Mouse (Mus musculus): ENCODE data around the gene Sorcs2.

The Sorcs2 gene

DNA sequence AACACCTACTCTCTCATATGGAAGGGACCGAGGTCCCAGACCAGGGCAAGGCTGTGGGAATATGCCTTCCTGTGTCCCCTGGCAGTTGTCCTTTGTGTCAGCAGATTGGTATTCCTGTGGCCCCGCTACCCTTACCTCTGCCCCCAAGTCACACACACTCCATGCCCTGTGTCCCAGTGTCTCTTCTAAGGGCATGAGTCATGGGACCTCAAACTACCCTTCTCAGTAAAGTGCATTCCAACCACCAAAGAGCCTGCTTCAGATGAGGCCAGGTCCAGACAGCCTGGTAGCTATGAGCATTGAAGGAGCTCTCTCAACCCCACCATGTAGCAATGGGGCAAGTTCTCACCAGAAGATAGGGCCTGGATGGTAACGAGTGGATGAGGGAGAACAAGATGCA, 219.2 kb downstream of the Sorcs2 start:
- peak; percentile 23 for DNase-seq (ENCODE audit: low read depth, low spot score)

DNA sequence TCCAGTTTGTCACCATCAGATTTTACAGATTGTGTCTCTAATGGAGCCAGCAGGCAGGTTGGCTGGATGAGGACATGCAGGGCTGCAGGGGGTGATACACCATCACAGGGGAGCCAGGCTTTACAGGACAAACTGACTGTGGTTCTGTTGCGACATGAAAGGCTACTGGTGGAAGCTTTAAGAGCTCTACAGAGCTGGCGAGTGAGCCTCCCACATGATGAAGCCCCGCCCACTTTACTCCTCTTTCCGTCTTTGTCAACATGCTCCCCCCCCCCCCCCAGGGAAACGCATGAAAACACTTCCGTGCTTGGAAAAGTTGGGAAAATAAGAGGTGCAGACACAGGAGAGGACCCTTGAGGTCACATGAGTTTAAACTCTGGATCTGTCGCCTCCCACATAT, 219.7 kb downstream of the Sorcs2 start:
- no peak for DNase-seq (ENCODE audit: low read depth, low spot score)

DNA sequence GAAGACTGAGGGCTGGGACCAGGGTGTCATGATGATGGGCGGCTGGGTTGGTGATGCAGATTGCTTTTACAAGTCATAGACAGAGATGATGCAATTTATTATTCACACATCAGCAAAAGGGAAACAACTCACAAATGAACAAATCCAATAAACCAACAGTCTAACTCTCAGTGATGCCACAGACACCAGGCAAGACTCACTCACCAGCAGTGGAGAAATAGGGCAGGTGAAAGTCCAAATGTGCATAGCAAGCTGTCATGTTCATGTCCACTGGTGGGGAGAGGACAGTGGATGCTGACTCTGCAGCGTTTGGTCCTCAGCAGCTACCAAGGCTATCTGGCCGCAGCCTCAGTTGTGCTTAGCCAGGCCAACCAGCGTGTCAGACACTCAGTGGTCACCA, 221.1 kb downstream of the Sorcs2 start:
- no peak for DNase-seq (ENCODE audit: low read depth, low spot score)

DNA sequence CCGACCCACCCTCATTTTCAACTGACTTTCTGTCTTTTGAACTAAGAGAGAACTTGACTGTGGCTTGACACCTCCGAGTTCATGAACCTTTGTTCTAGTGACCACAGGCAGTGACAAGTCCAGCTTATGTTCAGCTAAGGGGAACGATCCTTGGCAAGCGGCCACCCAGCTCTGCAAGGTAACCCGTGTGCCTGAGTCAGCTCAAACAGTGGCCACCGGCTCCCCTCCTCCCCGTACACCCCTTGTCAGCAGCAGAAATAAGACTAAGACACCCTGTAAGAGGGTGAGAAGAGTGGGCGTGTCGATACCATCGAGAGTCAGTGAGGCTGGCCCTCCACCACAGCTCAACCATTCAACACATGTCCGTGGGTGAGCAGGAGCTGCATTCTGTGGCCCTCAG, 221.5 kb downstream of the Sorcs2 start:
- no peak for DNase-seq (ENCODE audit: low read depth, low spot score)

DNA sequence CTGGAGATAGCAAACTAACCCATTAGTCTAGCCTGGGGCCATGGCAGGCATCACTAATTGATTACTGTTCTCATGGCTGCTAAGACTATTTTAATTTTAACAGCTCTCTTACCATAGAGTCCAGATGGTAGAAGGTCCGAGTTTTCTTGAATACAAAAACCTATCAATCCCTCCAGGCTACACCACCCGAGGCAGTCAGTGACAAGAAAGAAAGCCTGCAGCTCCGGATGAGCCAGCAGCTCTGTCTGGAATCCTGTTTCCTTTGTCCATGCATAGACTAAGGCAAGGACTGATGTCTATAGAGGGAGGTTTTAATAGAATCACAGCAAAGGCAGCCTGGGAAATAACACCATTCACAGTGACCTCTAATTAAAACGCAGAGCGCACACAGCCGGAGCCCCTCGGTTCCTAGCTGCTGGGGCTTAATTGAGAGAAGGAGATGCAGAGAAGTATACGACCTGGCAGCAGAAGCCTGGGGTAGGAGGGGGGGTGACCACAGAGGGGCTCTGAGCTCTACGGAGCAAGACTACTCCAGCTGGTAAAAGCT, 223.3 kb downstream of the Sorcs2 start:
- no peak for DNase-seq (ENCODE audit: low read depth, low spot score)

DNA sequence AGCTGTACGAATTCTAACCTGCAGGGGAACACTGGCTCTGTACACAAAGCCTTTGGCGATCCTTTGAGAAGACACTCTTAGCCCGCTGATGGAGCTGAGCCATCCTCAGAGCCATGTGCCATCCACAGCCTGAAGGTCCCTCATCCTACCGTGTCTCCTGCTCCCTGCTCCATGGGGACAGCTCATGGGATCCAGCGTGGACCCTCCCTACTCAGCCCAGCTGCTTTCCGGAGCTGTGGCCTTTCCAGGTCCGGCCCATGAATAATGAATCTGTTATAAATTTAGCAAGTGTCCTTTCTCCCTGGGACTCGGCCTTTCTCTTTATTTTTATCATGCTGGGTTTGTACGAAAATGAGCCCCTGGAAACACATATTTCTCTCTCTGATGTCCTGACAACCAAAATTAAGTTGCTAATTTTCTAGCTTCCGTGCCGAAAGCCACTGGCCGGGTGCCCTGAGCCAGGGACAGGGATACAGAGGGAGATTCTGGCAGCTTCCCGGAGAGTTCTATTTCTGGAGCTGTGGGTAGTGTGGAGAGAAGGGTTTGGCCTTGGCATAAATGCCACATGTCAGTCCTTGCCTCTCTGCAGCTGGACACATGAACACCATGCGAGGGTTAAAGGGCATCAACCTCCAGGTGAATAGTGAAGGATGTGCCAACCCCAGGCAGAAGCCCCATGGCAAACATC, 228.8 kb downstream of the Sorcs2 start:
- no peak for DNase-seq (ENCODE audit: low read depth, low spot score)

DNA sequence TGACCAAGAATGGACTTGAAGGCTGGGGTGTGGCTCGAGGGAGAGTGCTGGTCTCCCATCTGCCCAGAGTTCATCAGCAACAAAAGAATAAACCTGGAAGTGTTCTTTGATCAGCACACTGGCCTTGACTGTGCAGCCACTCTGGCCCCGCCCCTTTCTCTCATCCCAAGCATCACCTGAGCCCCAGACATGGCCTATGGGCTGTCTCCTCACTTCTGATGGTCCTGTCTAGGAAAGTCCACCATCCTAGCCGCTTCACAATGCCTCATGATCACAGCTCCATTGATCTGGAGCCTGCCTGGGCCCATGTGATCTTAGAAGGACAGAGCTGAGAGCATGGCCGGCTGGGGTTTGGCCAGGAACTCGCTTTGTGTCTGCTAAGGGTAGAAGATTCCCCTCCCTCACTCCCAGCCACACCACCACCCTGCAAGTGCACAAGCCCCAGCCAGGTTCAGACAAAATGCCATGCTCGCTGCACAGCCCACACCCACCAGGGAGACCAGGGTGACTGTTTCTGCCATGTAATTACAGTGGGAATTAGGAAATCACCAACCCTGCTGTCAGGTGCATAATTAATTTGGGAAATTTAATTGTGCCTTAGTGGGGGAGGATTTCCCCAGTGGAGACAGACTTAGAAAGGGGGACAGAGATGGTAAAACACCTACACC, 231.5 kb downstream of the Sorcs2 start:
- no peak for DNase-seq (ENCODE audit: low read depth, low spot score)

DNA sequence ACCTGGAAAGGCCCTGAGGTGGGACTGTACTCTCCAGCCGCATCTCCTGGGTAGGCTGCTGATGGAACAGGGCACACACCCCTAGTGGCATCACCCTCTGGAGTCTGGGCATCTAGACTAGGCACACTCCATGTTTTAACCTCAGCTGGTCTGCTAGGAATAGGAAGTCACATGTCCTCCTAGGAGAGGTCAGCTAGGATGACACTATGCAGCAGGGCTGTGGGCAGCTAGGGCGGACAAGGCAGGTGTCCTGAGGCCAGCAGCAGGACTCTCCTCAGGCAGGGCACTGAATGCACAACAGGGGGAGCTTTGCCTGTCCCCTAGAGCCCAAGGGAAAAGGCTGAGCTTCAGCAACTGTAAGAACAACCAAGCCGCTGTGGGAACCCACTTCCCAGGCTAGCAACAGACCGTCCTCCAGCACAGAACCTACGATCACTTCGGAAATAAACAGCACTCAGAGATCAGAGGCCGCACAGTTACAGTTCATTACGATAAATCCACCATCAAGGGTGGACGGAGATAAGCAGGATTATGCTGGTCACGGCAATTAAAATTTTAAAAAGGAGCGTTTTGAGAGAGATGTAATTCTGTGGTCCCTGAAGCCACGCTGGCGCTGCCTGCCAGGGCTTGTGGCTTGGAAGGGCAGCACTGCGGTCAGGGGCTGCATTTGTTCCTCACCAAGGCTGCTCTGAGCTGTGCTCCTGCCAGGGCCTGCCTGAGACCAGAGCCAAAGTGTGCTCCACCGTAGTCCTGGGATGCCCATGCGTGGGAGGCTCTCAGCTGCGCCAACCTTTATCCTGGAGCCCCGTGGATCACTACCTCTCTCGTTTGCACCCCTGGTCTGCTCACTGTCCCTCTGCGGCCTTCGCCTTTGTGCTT, 232.3 kb downstream of the Sorcs2 start:
- no peak for DNase-seq (ENCODE audit: low read depth, low spot score)

DNA sequence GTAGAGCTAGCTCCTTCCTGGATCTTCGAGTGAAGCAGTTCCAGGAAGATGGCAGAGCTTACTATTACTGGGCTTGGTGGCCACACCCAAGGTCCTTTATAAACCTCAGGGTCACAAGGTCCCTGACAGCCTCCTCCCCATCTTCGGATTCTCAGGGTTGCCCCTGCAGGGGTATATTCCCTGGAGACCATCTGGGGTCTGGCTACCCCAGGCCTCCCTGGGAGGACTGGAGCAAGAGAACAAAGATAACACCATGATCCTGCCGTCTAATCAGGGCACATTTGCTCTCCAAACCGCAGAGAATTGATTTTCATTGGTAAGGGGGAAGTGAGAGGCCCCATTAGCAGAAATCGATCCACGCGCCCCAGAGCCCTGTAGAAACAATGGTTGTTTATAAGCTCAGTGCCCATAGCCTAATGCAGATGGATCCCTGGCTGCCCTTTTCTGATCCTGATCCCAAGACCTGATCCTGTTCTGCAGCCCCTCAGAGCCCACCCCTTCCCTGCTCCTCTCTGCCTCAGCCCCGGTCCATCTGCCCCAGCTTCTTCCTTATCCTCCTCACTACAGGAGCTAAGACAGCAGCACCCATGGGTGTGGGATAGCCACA, 243.0 kb downstream of the Sorcs2 start:
- no peak for DNase-seq (ENCODE audit: low read depth, low spot score)

DNA sequence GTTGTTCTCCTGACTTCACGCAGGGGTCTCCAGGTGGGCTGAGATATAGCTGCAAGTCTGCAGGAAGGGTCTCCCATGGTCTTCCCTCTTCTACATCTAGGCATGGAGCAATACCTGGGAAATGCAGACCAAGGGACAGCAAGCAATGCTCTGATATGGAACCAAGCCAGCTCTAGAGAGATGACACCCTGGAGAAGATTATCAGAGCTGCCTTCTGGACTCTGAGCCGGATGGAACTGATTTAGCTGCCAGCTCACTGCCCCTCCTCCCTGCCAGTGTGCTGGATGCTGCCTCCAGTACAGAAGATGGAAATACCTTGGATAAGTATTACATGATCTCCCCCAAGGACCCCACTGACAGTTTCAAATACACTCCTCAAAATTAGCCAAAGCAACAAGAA, 244.7 kb downstream of the Sorcs2 start:
- no peak for DNase-seq (ENCODE audit: low read depth, low spot score)

DNA sequence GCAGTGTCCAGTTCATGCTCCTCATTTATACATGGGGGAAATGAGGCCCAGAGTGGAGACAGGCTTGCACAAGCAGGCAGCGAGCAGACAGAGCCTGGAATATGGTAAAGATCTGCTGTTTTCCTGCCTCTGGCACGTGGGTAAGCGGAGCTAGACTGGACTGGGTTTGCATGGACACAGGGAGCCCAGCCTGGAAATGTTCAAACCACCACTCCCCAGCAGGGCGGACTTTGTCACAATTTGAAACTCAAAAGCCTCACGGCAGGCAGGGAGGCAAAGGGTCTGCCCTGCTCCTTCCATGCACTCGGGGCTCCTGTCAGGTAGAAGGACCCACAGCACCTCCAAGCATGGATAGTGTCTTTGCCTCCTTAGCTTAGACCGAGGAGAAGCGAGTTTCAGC, 246.9 kb downstream of the Sorcs2 start:
- no peak for DNase-seq (ENCODE audit: low read depth, low spot score)

DNA sequence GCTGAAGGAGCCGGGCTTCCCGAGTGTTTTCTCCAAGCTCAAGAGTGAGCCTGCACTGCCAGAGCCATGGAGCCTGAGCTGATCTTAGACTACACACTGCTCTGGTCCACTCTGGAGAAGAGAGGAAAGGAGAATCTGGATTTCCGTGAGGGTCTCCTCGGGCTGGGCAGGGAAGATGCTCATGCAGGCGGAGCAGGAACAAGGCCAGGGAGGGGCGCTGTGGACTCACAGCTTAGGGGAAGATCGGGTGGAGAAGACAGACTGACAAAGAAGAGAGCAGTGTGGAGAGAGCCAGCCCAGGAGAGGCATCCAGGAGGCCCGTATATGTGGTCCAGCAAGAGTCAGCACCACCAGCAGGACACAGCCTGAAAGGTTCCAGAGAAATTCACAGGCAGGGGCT, 248.8 kb downstream of the Sorcs2 start:
- DNase-seq (ENCODE audit: low read depth, low spot score), result no peak

DNA sequence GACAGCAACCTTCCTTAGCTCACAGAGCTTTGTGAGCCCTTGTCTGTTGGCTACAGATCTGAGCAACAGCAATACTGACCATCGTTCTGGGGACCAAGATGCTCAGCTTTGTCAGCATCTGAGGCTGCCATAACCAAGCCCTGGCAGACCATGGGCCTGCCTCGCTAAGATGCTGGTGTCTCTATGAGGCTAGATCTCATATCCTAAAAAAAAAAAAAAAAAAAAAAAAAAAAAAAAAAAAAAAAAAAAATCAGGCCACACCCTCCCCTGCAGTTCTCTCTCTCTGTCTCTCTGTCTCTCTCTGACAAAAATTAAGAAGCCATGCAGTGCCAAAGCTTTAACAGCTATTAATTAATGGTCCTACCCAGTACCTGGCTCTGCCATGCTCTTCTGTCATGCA, 251.3 kb downstream of the Sorcs2 start:
- no peak for DNase-seq (ENCODE audit: low read depth, low spot score)

DNA sequence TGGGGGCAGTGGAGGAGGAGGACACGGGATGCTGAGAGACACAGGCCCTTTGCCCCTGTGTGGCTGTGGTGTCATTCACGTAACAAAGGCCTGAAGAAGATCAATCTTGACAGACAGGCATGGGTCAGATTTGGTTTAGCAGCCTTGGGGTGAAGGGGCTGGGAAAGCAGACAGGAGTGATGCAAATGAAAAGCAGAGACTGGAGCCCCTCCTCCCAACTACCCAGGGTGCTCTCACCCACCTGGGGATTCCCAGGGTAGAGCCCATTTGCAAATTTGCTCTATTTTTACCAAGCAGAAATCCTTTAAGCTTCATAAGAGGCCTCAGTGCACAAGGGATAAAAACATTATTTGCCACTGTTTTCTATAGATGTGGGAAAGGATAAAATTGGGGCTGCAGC, 253.4 kb downstream of the Sorcs2 start:
- DNase-seq (ENCODE audit: low read depth, low spot score), result no peak

DNA sequence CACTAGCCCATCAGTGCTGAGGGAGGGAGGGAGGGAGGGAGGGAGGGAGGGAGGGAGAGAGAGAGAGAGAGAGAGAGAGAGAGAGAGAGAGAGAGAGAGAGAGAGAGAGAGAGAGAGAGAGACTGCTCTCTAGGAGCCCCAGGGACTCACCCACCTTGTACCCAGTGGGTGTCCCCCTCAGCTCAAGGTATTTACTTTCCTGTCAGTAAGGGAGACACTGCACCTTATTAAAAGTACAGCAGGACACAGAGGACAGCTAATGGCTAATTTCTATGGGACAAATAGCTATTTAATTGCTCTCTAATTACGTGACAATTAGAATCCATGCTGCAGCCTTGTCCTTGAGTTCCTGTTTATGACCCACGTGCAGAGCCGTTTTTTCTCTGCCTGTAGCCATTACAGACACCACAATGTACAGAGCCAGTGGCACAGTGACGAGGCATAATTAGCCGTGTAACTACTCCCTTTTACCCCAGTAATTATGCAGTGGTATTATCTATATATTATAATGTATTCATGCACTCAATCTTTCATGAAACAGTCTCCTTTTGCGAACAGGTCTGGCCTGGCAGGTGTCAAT, 256.2 kb downstream of the Sorcs2 start:
- no peak for DNase-seq (ENCODE audit: low read depth, low spot score)

DNA sequence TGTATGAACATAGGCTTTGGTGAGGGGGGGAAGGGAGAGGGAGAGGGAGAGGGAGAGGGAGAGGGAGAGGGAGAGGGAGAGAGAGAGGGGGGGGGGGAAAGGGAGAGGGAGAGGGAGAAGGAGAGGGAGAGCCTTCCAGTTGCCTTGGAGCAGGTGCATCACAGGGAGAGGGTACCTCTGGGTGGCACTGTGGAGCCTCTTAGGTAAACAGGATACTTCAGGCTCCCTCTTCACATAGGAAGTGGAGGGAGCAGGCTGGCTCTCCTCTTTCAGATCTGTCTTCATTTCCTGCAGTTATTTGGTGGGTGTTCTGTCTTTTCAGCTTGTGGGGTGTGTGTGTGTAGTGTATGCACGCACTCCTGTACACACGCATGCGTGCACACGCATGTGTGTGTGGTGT, 256.8 kb downstream of the Sorcs2 start:
- DNase-seq (ENCODE audit: low read depth, low spot score), result peak; percentile 46

DNA sequence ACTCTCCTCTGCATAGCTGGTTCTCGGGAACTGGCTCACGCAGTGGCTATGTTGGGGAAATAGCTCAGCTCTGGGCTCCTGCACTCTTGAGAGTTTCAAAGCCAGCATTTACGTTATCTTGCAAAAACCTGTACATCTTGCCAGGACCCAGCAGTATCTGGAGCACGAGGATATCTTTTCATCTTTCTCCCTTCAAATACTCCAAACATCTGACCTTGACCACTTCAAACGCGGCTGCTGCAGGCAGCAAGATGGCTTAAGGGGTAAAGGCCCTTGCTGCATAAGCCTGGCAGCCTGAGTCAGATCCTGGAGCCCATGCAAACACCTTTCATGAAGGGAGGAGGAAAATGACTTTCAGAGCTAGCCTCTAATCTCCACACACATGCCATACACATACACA, 258.2 kb downstream of the Sorcs2 start:
- DNase-seq (ENCODE audit: low read depth, low spot score), result no peak

DNA sequence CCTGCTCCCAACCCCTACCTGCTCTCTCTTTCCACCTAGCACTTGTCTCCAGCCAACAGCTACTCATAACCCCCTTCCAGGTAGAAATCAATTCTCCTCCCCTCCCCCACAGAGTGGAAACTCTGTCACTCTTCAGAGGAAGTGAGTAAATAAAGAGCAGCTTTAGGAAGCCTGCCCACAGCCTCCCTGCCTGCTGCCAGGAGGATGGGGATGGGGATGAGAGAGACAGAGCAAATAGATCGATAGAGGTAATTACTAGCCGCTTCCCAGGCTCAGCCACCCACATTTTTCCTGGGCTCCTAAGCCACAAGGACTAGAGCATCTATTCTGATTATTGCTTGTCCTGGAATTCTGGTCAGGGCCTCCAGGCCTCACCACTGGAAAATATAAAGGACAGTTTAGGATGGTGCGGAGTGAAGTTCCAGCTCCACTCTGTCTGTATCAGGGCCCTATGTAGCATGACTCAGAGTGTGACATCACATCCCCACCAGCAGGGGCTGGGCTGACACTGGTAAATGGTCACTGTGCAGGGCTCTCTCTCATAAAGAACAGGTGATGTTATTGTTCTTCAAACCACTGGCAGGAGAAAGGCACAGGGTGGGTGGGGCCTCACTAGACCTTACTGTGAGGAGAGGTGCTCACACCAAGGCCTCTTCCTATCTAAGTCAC, 261.9 kb downstream of the Sorcs2 start:
- peak; percentile 48 for DNase-seq (ENCODE audit: low read depth, low spot score)

DNA sequence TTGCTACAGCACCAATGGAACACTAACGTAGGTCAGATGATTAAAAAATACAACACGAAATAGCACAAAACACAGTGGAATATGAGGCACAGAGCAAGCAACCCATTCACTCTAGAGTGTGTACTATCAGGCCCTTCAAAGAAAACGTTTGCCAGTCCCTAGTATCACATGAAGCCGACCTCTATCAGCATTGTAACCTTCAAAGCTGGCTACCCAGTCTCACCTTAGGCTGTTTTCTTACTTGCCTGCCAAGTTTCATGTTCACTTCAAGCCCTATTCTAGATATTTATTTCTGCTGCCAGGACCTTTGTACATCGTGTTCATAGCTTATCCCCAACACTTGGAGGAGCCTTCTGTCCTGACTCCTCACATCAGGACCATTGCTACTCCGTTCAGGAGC, 263.6 kb downstream of the Sorcs2 start:
- DNase-seq (ENCODE audit: low read depth, low spot score), result no peak

DNA sequence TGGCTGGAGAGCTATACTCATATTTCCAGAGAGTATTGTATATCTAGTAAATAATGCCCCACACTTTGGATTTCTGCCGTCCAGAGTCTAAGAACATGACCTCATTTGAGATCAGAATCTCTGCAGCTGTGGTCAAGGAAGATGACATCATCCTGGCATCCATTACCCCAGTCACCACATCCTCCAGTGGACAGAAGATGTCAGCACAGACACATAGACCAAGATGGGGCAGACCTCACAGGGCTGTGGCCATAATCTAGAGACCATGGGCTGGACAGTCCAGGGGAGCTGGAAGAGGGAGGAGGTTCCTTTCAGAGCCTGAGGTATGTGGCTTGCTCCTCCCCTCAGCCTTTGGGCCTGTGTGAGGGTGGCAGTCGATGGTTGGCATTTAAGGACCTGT, 264.0 kb downstream of the Sorcs2 start:
- peak; percentile 89 for DNase-seq (ENCODE audit: low read depth, low spot score)

DNA sequence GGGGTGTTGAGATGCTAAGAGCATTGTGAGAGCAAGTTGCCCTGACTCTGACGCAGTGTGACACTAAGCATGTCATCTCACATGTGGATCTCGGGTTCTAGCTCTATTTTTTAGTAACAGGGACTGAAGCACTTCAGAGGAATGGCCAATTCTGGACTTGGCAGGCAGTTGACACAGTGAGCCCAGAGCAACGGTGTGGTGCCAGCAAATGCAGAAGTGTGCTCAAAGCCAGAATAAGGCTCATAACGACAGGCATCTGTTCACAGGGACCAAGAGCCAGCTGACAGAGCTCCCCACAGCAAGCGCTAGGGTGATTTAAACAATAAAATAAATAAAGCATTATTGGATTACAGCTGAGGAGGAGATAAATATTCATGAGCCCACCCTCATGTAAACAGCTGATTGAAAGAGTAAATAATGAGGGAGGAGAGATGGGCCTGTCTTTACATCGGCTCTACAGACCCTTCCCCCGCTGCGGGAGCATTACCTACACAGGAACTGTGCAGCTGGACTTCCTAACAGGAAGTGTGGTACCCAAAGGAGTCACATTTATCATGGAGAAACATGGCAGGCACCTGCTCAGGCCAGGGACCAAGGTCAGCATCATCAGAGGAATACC, 267.4 kb downstream of the Sorcs2 start:
- DNase-seq (ENCODE audit: low read depth, low spot score), result no peak

Data from 3T3-L1 (cell line).